19 mouse cellular contexts compared by ENCODE assay signal in genomic region chr6:129222188-129222800, GRCm38 (mm10). TPM values are rescaled to one million over a fixed set of nuclear protein-coding genes. Genes with fewer than 3 reads are reported as not detected.
DNase-seq lines count a peak whose midpoint lies in the region; ATAC-seq lines count a peak whose summit lies in the region.
"Had no signal": no experiment of that assay in that cellular context is flagged by ENCODE, and none has a peak within 500 bp of the region (broad histone marks: within the 10 kb centered on the region; RNA-seq: fewer than 3 reads in every experiment).

No protein-coding gene starts in this region.

- no peak overlapping the region for H3K9ac ChIP-seq in kidney, embryonic 15.5 days
- H3K9ac ChIP-seq in kidney, embryonic 16.5 days (replicated peaks; ENCODE audit: low read length), result no peak overlapping the region
- H3K9ac ChIP-seq: embryonic facial prominence, embryonic 15.5 days; forebrain, embryonic 13.5 days had no signal

- H3K27ac ChIP-seq in kidney, embryonic 15.5 days, result peak overlapping the region; percentile 27; the same call in 1 of the 2 replicates
- H3K27ac ChIP-seq in kidney, embryonic 16.5 days (ENCODE audit: low read length), result no peak overlapping the region
- H3K27ac ChIP-seq: embryonic facial prominence, embryonic 15.5 days; forebrain, embryonic 13.5 days had no signal

- H3K4me2 ChIP-seq in kidney, embryonic 15.5 days, result no peak overlapping the region
- no peak overlapping the region for H3K4me2 ChIP-seq in kidney, embryonic 16.5 days (replicated peaks; ENCODE audit: low read depth, low read length)
- H3K4me2 ChIP-seq: embryonic facial prominence, embryonic 15.5 days; forebrain, embryonic 13.5 days; heart, embryonic 11.5 days; midbrain, embryonic 11.5 days had no signal

- H3K4me3 ChIP-seq in kidney, embryonic 15.5 days (replicated peaks), result no peak overlapping the region
- no peak overlapping the region for H3K4me3 ChIP-seq in kidney, embryonic 16.5 days (ENCODE audit: low read length)
- H3K4me3 ChIP-seq: embryonic facial prominence, embryonic 15.5 days; forebrain, embryonic 13.5 days had no signal

- no peaks in the 10 kb centered on the region for H3K36me3 ChIP-seq in kidney, embryonic 15.5 days
- no peaks in the 10 kb centered on the region for H3K36me3 ChIP-seq in kidney, embryonic 16.5 days (ENCODE audit: insufficient read depth, low read length)
- H3K36me3 ChIP-seq: embryonic facial prominence, embryonic 15.5 days had no signal

- no peaks in the 10 kb centered on the region for H3K9me3 ChIP-seq in kidney, embryonic 15.5 days (replicated peaks)
- no peaks in the 10 kb centered on the region for H3K9me3 ChIP-seq in kidney, embryonic 16.5 days (ENCODE audit: low read length)
- H3K9me3 ChIP-seq: embryonic facial prominence, embryonic 15.5 days; forebrain, embryonic 13.5 days had no signal

- peak; percentile 14 for DNase-seq in adrenal gland, postnatal 10 days
- DNase-seq in adrenal gland, postnatal 14 days, result no peak
- DNase-seq in Muller cell, postnatal 12 days (ENCODE audit: inconsistent ontology term), result peak; percentile 82
- peak; percentile 46 for DNase-seq in lung, postnatal 14 days
- no peak for DNase-seq in urinary bladder, postnatal 10 days (ENCODE audit: low spot score)
- no peak for DNase-seq in layer of hippocampus, adult 11-12 months (ENCODE audit: low spot score)
- DNase-seq: cerebellum, adult 9-10 months; heart, postnatal 36 days; thymus, adult 2 months had no signal

- 80% methylated on average over 3 of the region's 3 CpGs for WGBS in kidney, embryonic 15.5 days
- 68% methylated on average over 3 of the region's 3 CpGs for WGBS in kidney, embryonic 16.5 days

- no peak for ATAC-seq in kidney, embryonic 15.5 days (replicated peaks; ENCODE audit: low FRiP score)
- ATAC-seq in kidney, embryonic 16.5 days (ENCODE audit: low FRiP score, low TSS enrichment), result no peak
- ATAC-seq: forebrain, embryonic 13.5 days; inflammation-experienced regulatory T-cells, adult 6 months had no signal

- no peaks in the 10 kb centered on the region for H3K27me3 ChIP-seq in kidney, embryonic 15.5 days
- no peaks in the 10 kb centered on the region for H3K27me3 ChIP-seq in kidney, embryonic 16.5 days (ENCODE audit: insufficient read depth, low read length)
- H3K27me3 ChIP-seq: embryonic facial prominence, embryonic 15.5 days; forebrain, embryonic 13.5 days had no signal

- H3K4me1 ChIP-seq in kidney, embryonic 15.5 days, result no peaks in the 10 kb centered on the region
- 0 out of 2 replicates have a peak, but pooled peaks cover 3% of the 10 kb centered on the region for H3K4me1 ChIP-seq in kidney, embryonic 16.5 days (ENCODE audit: insufficient read depth, low read length)
- H3K4me1 ChIP-seq: embryonic facial prominence, embryonic 15.5 days; forebrain, embryonic 13.5 days had no signal

RNA-seq across cellular contexts. Expression of gene Clec2d, which starts 41.9 kb away (rescaled TPM):
- total RNA-seq in adrenal gland, postnatal 10 days (2021), result 10 to 100 TPM; 78.5 to 78.6 TPM
- 86.4 and 109 TPM in 2 replicates for total RNA-seq in adrenal gland, postnatal 14 days (2021)
- 0.51 and 1.1 TPM in 2 replicates for polyA plus RNA-seq in kidney, embryonic 15.5 days (2015; fragmentation: Nextera tagmentation; extraction: Ambion mirVana)
- 0.90 and 0.91 TPM in 2 replicates for polyA plus RNA-seq in kidney, embryonic 16.5 days (2015; fragmentation: Nextera tagmentation; extraction: Ambion mirVana)
- polyA plus RNA-seq: forebrain, embryonic 13.5 days; heart, embryonic 11.5 days; limb, embryonic 11.5 days; midbrain, embryonic 11.5 days; neural tube, embryonic 14.5 days had no signal

RNA-seq across cellular contexts. Expression of gene Cd69, which starts 52.9 kb away (rescaled TPM):
- 1 to 10 TPM; 1.1 to 1.4 TPM for total RNA-seq in adrenal gland, postnatal 10 days (2021)
- 0.56 and 4.0 TPM in 2 replicates for total RNA-seq in adrenal gland, postnatal 14 days (2021)
- polyA plus RNA-seq in kidney, embryonic 15.5 days (2015; fragmentation: Nextera tagmentation; extraction: Ambion mirVana), result not detected in 2 replicates
- polyA plus RNA-seq in kidney, embryonic 16.5 days (2015; fragmentation: Nextera tagmentation; extraction: Ambion mirVana), result 0.13 TPM in 1 of 2 replicates, not detected in the other
- total RNA-seq: gastrocnemius, adult 8-10 months had no signal
- polyA plus RNA-seq: forebrain, embryonic 13.5 days; heart, embryonic 11.5 days; midbrain, embryonic 11.5 days; neural tube, embryonic 14.5 days had no signal

Comparison
In these comparisons a context has a peak if more than half of its experiments do, and no peak if none do; other contexts are left out.
1. DNase-seq: peak in adrenal gland, postnatal 10 days (single experiment), Muller cell, postnatal 12 days (single experiment) and lung, postnatal 14 days (single experiment); none in adrenal gland, postnatal 14 days (single experiment), urinary bladder, postnatal 10 days (single experiment) and layer of hippocampus, adult 11-12 months (single experiment).